Mouse (Mus musculus) CH12.LX (cell line): ENCODE data around the gene St3gal3.

Source experiments
- MEF2A ChIP-seq: IDR thresholded peaks from 2 replicates; pipeline ENCODE4 v1.6.1; 2014; ENCODE audit warnings: low read depth, mild to moderate bottlenecking, inconsistent platforms, low read length, improper control_type of control experiment, borderline replicate concordance
- POLR2A ChIP-seq: IDR thresholded peaks from 2 replicates; pipeline ENCODE4 v1.6.1; 2011; ENCODE audit warnings: low read depth, mild to moderate bottlenecking, improper control_type of control experiment, low read length

DNA sequence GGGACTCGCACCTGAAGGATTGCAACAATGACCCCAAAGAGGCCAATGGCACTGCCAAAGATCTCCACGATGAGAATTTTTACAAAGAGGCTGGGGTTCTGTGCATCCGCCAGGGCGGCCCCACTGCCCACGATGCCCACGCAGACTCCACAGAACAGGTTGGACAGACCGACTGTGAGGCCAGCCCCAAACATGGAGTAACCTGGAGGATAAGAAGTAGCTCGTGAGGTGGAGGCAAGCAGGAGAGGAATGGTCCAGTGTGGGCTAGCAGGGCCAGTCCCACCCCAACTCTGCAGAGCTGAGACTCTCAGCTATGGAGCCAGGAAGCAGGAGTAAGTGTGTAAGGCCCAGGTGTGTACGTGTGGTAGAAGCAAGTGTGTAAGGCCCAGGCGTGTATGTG, 249.6 kb downstream of the St3gal3 start:
- TF ChIP-seq POLR2A (no peak), MEF2A (no peak)
